Mouse (Mus musculus) neural tube, embryonic 13.5 days (tissue): ENCODE measurements at regions not wholly inside any gene's neighbourhood (a gene's known extent, or its start where the extent isn't known, plus 50 kb on each side); places are given as distances from the start of the nearest gene placed in this dataset.

Experiments used
- ATAC-seq: fragments of 200-750 bp; cut with Nextera tagmentation; 2 replicates; pipeline ENCODE4 v1.8.0; 2017; ENCODE audit warnings: low read depth, mild to moderate bottlenecking, moderate TSS enrichment, moderate library complexity
- H3K27ac ChIP-seq: fragments of 300-500 bp; sonication (generic); replicated peaks from 2 replicates; pipeline ENCODE4 v1.5.1; 2015; ENCODE audit warnings: moderate library complexity, mild to moderate bottlenecking, inconsistent platforms
- H3K27me3 ChIP-seq: fragments of 300-500 bp; sonication (generic); 2 replicates; pipeline ENCODE4 v1.6.1; 2015; ENCODE audit warnings: mild to moderate bottlenecking, inconsistent platforms
- H3K36me3 ChIP-seq: fragments of 300-500 bp; sonication (generic); 2 replicates; pipeline ENCODE4 v1.6.1; 2015; ENCODE audit warnings: mild to moderate bottlenecking, inconsistent platforms
- H3K4me1 ChIP-seq: fragments of 300-500 bp; sonication (generic); replicated peaks from 2 replicates; pipeline ENCODE4 v1.6.1; 2015; ENCODE audit warnings: inconsistent platforms
- H3K4me2 ChIP-seq: fragments of 300-500 bp; sonication (generic); 2 replicates; pipeline ENCODE4 v1.6.1; 2015; ENCODE audit warnings: inconsistent platforms, mild to moderate bottlenecking, moderate library complexity
- H3K4me3 ChIP-seq: fragments of 300-500 bp; sonication (generic); 2 replicates; pipeline ENCODE4 v1.5.1; 2015; ENCODE audit warnings: mild to moderate bottlenecking, inconsistent platforms
- H3K9ac ChIP-seq: fragments of 300-500 bp; sonication (generic); 2 replicates; pipeline ENCODE4 v1.6.1; 2015; ENCODE audit warnings: moderate library complexity, mild to moderate bottlenecking, inconsistent platforms
- H3K9me3 ChIP-seq: fragments of 300-500 bp; sonication (generic); 2 replicates; pipeline ENCODE4 v1.6.1; 2016; ENCODE audit warnings: inconsistent platforms
- WGBS: fragments of 180-500 bp; shearing (Covaris S2); methylation state at CpG from one replicate; pipeline ENCODE4 v1.1.7; 2015; 5-methylcytosine and 5-hydroxymethylcytosine counted together

GRCm38 (mm10) chr3:62159031-62159430, 179.1 kb upstream of the Arhgef26 start:
- Histone ChIP-seq H3K27me3 (no peaks in the 10 kb centered on the region), H3K36me3 (no peaks in the 10 kb centered on the region), H3K4me3 (no peak overlapping the region), H3K9me3 (peaks cover 17% of the 10 kb centered on the region), H3K4me2 (no peak overlapping the region), H3K4me1 (no peaks in the 10 kb centered on the region), H3K27ac (no peak overlapping the region), H3K9ac (no peak overlapping the region)
- 63% methylated on average over 22 of the region's 22 CpGs for WGBS
- peak; percentile 95 for ATAC-seq

DNA sequence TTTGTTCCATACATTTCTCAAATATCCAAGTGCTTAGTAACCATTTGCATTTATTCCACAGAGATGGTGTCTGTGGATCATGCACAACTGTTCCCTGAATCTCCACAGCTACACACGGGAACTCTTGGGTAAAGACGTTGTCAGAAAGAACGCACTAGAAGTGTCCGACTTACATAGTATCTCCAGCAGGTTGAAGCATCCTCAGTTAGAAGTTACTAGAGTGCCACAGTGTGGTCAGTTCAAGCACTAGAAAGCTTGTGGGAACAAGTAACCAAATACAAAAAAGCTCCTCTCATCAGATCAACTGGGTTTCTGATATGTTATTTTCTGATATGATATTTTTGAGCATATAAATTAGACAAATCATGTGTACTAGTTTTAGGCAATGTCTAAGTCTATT, 167.5 kb upstream of the Arhgef26 start:
- no peaks in the 10 kb centered on the region for H3K36me3 ChIP-seq
- H3K4me1 ChIP-seq = no peaks in the 10 kb centered on the region
- H3K27me3 ChIP-seq = no peaks in the 10 kb centered on the region
- 71% methylated on average over 4 of the region's 4 CpGs for WGBS
- no peak overlapping the region for H3K4me3 ChIP-seq
- no peak for ATAC-seq
- no peak overlapping the region for H3K4me2 ChIP-seq
- H3K9me3 ChIP-seq = no peaks in the 10 kb centered on the region
- no peak overlapping the region for H3K27ac ChIP-seq
- H3K9ac ChIP-seq = no peak overlapping the region

- Histone ChIP-seq H3K36me3 (no peaks in the 10 kb centered on the region), H3K9ac (no peak overlapping the region), H3K27ac (no peak overlapping the region), H3K4me3 (no peak overlapping the region), H3K9me3 (no peaks in the 10 kb centered on the region), H3K4me1 (no peaks in the 10 kb centered on the region), H3K27me3 (no peaks in the 10 kb centered on the region), H3K4me2 (no peak overlapping the region)
- 87% methylated on average over 3 of the region's 3 CpGs for WGBS
- ATAC-seq = no peak
Measured at GRCm38 (mm10) chr3:62187807-62188509, 150.2 kb upstream of the Arhgef26 start.

- 53% methylated on average over 1 of the region's 1 CpGs for WGBS
- Histone ChIP-seq H3K9ac (no peak overlapping the region), H3K9me3 (no peaks in the 10 kb centered on the region), H3K4me1 (no peaks in the 10 kb centered on the region), H3K27me3 (no peaks in the 10 kb centered on the region), H3K27ac (no peak overlapping the region), H3K4me2 (no peak overlapping the region), H3K36me3 (no peaks in the 10 kb centered on the region), H3K4me3 (no peak overlapping the region)
- ATAC-seq = no peak
Measured at GRCm38 (mm10) chr3:62192466-62192865, 145.7 kb upstream of the Arhgef26 start.

DNA sequence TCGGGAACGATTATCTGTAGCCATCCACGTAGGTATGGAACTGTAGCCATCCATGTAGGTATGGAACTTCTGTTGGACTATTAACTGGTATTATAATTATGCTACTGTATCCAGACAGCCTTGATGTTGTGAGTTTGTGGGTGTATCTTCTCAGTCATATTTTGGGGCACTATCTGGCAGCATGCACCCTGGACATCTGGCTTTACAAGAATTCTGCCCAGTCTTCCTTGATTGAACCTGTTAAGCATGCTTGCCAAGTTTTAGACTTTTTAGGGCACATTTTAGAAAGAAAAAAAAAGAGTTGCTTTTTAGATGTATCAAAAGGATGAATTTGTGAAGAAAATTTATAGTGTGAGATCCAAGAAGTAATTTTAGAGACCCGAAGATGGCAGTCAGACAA, 143.7 kb upstream of the Arhgef26 start:
- no peaks in the 10 kb centered on the region for H3K36me3 ChIP-seq
- WGBS = 89% methylated on average over 4 of the region's 4 CpGs
- H3K9me3 ChIP-seq = no peaks in the 10 kb centered on the region

DNA sequence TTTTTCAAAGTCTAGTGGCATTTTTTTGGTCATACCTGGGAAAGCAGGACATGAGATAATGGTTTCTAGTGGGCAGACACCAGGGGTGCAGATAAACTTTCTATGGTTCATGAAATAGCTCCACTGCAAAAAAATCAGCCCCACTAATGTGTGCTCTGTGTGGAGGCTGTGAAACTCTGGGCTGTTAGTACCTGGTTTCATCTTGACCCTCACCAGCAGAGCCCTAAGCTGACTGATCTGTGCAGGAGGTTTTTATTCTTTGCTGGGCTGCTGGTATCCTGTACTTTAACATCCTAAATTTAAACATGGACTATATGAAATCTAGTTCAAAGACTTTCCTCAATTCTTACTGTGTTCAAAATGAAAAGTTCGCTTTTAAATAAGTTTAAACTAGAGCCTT, 141.5 kb upstream of the Arhgef26 start:
- Histone ChIP-seq H3K36me3 (no peaks in the 10 kb centered on the region), H3K27ac (no peak overlapping the region), H3K4me2 (no peak overlapping the region), H3K27me3 (peaks cover 4% of the 10 kb centered on the region; the same call in 1 of the 2 replicates), H3K9me3 (no peaks in the 10 kb centered on the region), H3K4me3 (no peak overlapping the region), H3K9ac (no peak overlapping the region), H3K4me1 (no peaks in the 10 kb centered on the region)
- 82% methylated on average over 1 of the region's 1 CpGs for WGBS
- ATAC-seq = no peak

More for the DNA sequence above, 143.7 kb upstream of the Arhgef26 start:
- H3K4me2 ChIP-seq = no peak overlapping the region
- no peaks in the 10 kb centered on the region for H3K27me3 ChIP-seq
- no peak overlapping the region for H3K27ac ChIP-seq
- H3K4me3 ChIP-seq = no peak overlapping the region
- H3K4me1 ChIP-seq = no peaks in the 10 kb centered on the region
- no peak overlapping the region for H3K9ac ChIP-seq
- no peak for ATAC-seq

- no peak for ATAC-seq
- no peaks in the 10 kb centered on the region for H3K4me1 ChIP-seq
- H3K36me3 ChIP-seq = no peaks in the 10 kb centered on the region
- no peak overlapping the region for H3K4me2 ChIP-seq
- H3K27me3 ChIP-seq = no peaks in the 10 kb centered on the region
- H3K4me3 ChIP-seq = no peak overlapping the region
- H3K9ac ChIP-seq = no peak overlapping the region
- no peaks in the 10 kb centered on the region for H3K9me3 ChIP-seq
- no peak overlapping the region for H3K27ac ChIP-seq
Measured at GRCm38 (mm10) chr3:62215806-62216205, 122.3 kb upstream of the Arhgef26 start.

DNA sequence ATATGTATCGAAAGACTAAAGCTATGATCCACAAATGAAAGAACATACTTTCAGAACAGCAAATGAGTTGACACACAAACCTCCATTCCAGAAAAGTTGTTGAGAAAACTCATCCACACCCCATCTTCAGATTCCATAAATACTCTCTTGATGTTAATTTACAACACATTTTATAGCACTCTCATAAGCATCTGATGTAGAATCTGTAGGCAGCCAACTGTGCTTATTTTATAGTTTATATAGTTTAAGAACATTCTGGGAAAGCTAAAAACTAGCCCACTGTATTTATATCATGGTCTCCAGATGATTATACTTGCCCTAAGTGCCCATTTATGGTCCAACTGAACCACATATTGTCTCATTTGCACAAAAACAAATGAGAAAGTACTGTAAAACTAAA, 120.8 kb upstream of the Arhgef26 start:
- H3K27ac ChIP-seq = no peak overlapping the region
- no peaks in the 10 kb centered on the region for H3K36me3 ChIP-seq
- no peaks in the 10 kb centered on the region for H3K9me3 ChIP-seq
- H3K4me1 ChIP-seq = no peaks in the 10 kb centered on the region
- H3K27me3 ChIP-seq = no peaks in the 10 kb centered on the region
- no peak overlapping the region for H3K4me2 ChIP-seq
- no peak for ATAC-seq
- WGBS = 97% methylated on average over 1 of the region's 1 CpGs
- no peak overlapping the region for H3K4me3 ChIP-seq
- no peak overlapping the region for H3K9ac ChIP-seq

GRCm38 (mm10) chr3:62227697-62228096, 110.4 kb upstream of the Arhgef26 start:
- Histone ChIP-seq H3K27me3 (no peaks in the 10 kb centered on the region), H3K9me3 (no peaks in the 10 kb centered on the region), H3K27ac (no peak overlapping the region), H3K4me2 (no peak overlapping the region), H3K4me3 (no peak overlapping the region), H3K9ac (no peak overlapping the region), H3K4me1 (no peaks in the 10 kb centered on the region), H3K36me3 (no peaks in the 10 kb centered on the region)
- 85% methylated on average over 2 of the region's 2 CpGs for WGBS
- no peak for ATAC-seq

GRCm38 (mm10) chr3:62228156-62228555, 110.0 kb upstream of the Arhgef26 start:
- no peak overlapping the region for H3K4me3 ChIP-seq
- H3K4me2 ChIP-seq = no peak overlapping the region
- H3K9me3 ChIP-seq = no peaks in the 10 kb centered on the region
- no peak overlapping the region for H3K27ac ChIP-seq
- WGBS = 84% methylated on average over 3 of the region's 3 CpGs
- H3K9ac ChIP-seq = no peak overlapping the region
- no peaks in the 10 kb centered on the region for H3K4me1 ChIP-seq
- no peak for ATAC-seq
- H3K27me3 ChIP-seq = no peaks in the 10 kb centered on the region
- no peaks in the 10 kb centered on the region for H3K36me3 ChIP-seq

DNA sequence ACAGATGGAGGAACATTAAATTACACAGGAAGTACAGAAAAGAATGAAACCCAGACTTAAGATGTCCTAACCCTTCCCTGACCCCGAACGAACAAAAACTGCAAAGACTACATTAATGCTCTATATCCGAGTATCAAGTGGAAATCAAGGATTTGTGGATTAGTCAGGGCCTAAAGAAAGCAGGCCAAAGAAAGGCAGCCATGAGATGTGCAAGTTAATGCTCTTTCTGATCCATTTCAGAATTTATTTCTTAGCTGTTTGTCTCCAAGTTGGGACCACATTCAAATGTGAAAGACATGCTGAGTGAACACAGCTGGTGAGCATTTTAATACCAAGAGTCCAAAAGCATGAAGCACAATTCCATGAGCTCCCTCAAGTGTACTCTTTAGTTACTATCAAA, 97.1 kb upstream of the Arhgef26 start:
- no peak for ATAC-seq
- WGBS = 62% methylated on average over 3 of the region's 3 CpGs
- no peaks in the 10 kb centered on the region for H3K9me3 ChIP-seq
- H3K27ac ChIP-seq = no peak overlapping the region
- H3K4me2 ChIP-seq = no peak overlapping the region
- H3K4me1 ChIP-seq = no peaks in the 10 kb centered on the region
- H3K36me3 ChIP-seq = no peaks in the 10 kb centered on the region
- H3K27me3 ChIP-seq = no peaks in the 10 kb centered on the region
- H3K4me3 ChIP-seq = no peak overlapping the region
- H3K9ac ChIP-seq = no peak overlapping the region

DNA sequence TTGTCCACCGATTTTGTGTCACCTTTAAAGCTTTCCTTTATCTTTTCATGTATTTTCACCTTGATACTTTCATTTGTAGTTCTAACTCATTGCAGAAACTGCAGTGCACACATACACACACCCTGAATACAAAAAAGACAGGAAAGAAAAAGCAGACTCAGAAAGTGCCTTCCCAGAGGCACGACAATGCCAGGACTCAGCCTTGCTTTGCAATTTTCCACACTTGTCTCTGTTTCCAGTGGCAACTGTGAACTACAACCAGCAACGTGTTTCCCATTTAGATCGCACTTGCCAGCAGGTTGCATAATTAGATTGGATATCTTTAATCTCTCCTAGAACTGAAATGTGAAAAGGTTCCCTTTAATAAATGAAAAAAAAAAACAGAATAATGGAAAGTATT, 66.4 kb upstream of the Arhgef26 start:
- no peak overlapping the region for H3K4me2 ChIP-seq
- ATAC-seq = no peak
- H3K27me3 ChIP-seq = no peaks in the 10 kb centered on the region
- no peaks in the 10 kb centered on the region for H3K9me3 ChIP-seq
- WGBS = 51% methylated on average over 4 of the region's 4 CpGs
- H3K9ac ChIP-seq = no peak overlapping the region
- no peaks in the 10 kb centered on the region for H3K36me3 ChIP-seq
- H3K4me1 ChIP-seq = no peaks in the 10 kb centered on the region
- no peak overlapping the region for H3K4me3 ChIP-seq
- no peak overlapping the region for H3K27ac ChIP-seq

DNA sequence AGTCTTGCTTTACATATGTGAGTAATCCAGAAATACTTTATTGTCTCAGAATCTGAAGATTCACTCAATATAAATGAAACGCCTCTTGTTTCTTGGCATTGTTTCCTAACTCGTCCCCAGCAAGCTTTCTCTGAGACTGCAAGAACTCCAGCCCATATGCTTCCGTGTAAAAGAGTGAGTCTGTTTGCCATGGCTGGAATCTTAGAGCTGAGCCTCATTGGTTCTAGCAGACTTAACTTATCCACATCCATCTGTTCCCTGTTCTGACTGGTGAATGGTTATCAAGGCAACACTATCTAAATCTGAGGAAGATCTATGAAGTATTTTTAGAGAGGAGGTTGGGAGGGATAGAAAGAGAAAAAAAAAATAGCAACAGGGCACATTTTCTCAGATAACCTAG, 59.9 kb upstream of the Arhgef26 start:
- H3K27me3 ChIP-seq = no peaks in the 10 kb centered on the region
- H3K9ac ChIP-seq = no peak overlapping the region
- no peak for ATAC-seq
- no peaks in the 10 kb centered on the region for H3K4me1 ChIP-seq
- no peak overlapping the region for H3K4me2 ChIP-seq
- H3K4me3 ChIP-seq = no peak overlapping the region
- no peak overlapping the region for H3K27ac ChIP-seq
- H3K36me3 ChIP-seq = no peaks in the 10 kb centered on the region
- WGBS = 79% methylated on average over 3 of the region's 3 CpGs
- H3K9me3 ChIP-seq = no peaks in the 10 kb centered on the region
